Mouse (Mus musculus): ENCODE results near the gene Sgsm1. TPM values are rescaled to one million over a fixed set of nuclear protein-coding genes. Genes with fewer than 3 reads are reported as not detected.

Gene Sgsm1
- polyA plus RNA-seq, 1 experiment from 2014 or later = 6.1 TPM

DNA sequence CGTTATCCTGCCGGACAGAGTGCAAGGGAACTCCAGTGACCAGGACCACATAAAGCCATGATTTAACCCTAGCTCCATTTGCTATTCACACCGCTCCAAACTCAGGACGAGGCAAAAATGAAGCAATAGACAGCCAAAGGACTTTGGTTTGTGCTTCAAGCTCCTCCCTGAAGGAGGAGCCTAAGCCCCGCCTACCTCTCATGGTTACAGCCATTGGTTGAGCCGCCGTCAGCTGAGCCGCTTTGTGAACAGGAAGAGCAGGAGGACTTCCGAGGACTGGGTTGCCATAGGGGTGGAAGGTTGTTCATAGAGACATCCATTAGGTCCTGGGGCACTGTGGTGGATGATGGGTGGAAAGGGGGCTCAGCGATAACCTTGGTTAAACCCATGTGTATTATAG is 34.7 kb downstream of the Sgsm1 start:
- Histone ChIP-seq H3K9me3 (ENCODE audit: low read length) (no peaks in the 10 kb centered on the region), H3K4me1 (ENCODE audit: insufficient read depth, low read length) (no peaks in the 10 kb centered on the region), H3K36me3 (ENCODE audit: insufficient read depth, low read length) (no peaks in the 10 kb centered on the region), H3K9ac (replicated peaks; ENCODE audit: low read length) (no peak overlapping the region), H3K27me3 (ENCODE audit: insufficient read depth, low read length) (no peaks in the 10 kb centered on the region), H3K4me2 (replicated peaks; ENCODE audit: low read depth, low read length) (no peak overlapping the region), H3K4me3 (ENCODE audit: low read length) (no peak overlapping the region), H3K27ac (ENCODE audit: low read length) (no peak overlapping the region)
- ATAC-seq (ENCODE audit: low FRiP score, low TSS enrichment) = no peak
- WGBS = 72% methylated on average over 10 of the region's 10 CpGs

DNA sequence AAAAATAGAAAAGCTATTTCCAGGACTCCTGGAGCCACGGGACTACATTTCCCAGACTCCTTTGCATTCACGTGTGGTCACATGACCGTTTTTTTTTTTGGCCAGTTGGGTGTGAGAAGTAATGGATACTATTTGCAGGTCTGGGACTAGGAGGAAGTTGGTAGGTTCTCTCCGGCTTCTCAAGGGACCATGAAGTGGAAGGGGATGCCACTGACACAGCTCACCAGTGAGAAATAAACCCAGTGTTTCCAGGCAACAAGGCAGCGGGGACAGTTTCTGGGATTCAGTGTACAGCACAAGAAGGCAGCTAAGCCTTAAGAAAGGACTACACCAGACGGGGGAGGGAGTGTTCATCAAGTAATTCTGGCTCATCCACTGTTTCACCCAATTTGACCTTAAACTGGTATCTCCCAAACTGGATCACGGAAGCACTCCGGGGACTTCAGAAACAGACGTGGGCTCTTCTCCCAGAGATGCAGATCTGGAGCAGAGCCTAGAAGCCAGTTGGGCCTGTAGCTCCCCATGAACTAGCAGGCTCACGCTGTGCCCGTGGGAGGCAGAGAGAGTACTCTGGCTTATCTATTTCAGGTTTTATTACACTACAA is 39.3 kb downstream of the Sgsm1 start:
- no peak overlapping the region for H3K4me3 ChIP-seq (ENCODE audit: low read length)
- no peak for ATAC-seq (ENCODE audit: low FRiP score, low TSS enrichment)
- no peak overlapping the region for H3K4me2 ChIP-seq (replicated peaks; ENCODE audit: low read depth, low read length)
- no peaks in the 10 kb centered on the region for H3K4me1 ChIP-seq (ENCODE audit: insufficient read depth, low read length)
- H3K9me3 ChIP-seq (ENCODE audit: low read length) = no peaks in the 10 kb centered on the region
- WGBS = 57% methylated on average over 11 of the region's 11 CpGs
- no peaks in the 10 kb centered on the region for H3K36me3 ChIP-seq (ENCODE audit: insufficient read depth, low read length)
- no peaks in the 10 kb centered on the region for H3K27me3 ChIP-seq (ENCODE audit: insufficient read depth, low read length)
- no peak overlapping the region for H3K27ac ChIP-seq (ENCODE audit: low read length)
- no peak overlapping the region for H3K9ac ChIP-seq (replicated peaks; ENCODE audit: low read length)

DNA sequence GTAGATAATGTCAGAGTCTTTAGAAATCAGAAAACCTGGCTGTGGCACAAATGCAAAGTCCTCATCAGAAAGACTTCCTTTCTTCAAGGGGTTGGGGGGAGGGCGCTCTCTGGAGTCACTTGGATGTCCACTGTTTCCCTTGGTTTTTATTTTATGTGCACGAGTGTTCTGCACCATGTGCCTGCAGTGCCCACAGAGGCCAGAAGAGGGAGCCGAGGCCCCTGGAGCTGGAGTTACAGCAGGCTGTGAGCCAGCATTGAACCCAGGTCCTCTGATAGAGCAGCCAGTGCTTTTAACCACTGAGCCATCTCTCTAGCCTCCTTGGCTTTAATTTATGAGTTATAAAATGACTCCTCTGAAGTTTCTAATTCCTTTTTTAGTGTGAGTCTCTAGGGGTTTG is 40.5 kb downstream of the Sgsm1 start:
- no peaks in the 10 kb centered on the region for H3K27me3 ChIP-seq (ENCODE audit: insufficient read depth, low read length)
- WGBS = 87% methylated on average over 3 of the region's 3 CpGs
- no peak for ATAC-seq (ENCODE audit: low FRiP score, low TSS enrichment)
- no peak overlapping the region for H3K4me2 ChIP-seq (replicated peaks; ENCODE audit: low read depth, low read length)
- no peak overlapping the region for H3K4me3 ChIP-seq (ENCODE audit: low read length)
- no peaks in the 10 kb centered on the region for H3K36me3 ChIP-seq (ENCODE audit: insufficient read depth, low read length)
- H3K27ac ChIP-seq (ENCODE audit: low read length) = no peak overlapping the region
- H3K9ac ChIP-seq (replicated peaks; ENCODE audit: low read length) = no peak overlapping the region
- H3K4me1 ChIP-seq (ENCODE audit: insufficient read depth, low read length) = no peaks in the 10 kb centered on the region
- no peaks in the 10 kb centered on the region for H3K9me3 ChIP-seq (ENCODE audit: low read length)

DNA sequence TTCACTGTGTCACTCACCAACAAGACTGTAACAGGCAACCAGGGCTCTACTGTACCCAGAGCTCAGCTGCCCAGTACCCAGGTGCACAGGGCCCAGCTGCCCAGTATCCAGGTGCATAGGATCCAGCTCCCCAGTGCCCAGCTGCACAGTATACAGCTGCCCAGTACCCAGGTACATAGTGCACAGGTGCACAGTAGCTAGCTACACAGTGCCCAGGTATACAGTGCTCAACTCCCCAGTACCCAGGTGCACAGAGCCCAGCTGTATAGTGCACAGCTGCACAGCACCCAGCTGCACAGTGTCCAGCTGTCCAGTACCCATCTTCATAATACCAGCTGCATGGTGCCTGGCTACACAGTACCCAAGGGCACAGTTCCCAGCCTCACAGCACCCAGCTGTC is 42.3 kb downstream of the Sgsm1 start:
- no peak overlapping the region for H3K9ac ChIP-seq (replicated peaks; ENCODE audit: low read length)
- H3K36me3 ChIP-seq (ENCODE audit: insufficient read depth, low read length) = no peaks in the 10 kb centered on the region
- H3K4me2 ChIP-seq (replicated peaks; ENCODE audit: low read depth, low read length) = no peak overlapping the region
- H3K4me1 ChIP-seq (ENCODE audit: insufficient read depth, low read length) = no peaks in the 10 kb centered on the region
- no peak overlapping the region for H3K4me3 ChIP-seq (ENCODE audit: low read length)
- ATAC-seq (ENCODE audit: low FRiP score, low TSS enrichment) = peak; percentile 69; the same call in 1 of the 2 replicates
- H3K27ac ChIP-seq (ENCODE audit: low read length) = no peak overlapping the region
- H3K27me3 ChIP-seq (ENCODE audit: insufficient read depth, low read length) = no peaks in the 10 kb centered on the region
- H3K9me3 ChIP-seq (ENCODE audit: low read length) = no peaks in the 10 kb centered on the region

DNA sequence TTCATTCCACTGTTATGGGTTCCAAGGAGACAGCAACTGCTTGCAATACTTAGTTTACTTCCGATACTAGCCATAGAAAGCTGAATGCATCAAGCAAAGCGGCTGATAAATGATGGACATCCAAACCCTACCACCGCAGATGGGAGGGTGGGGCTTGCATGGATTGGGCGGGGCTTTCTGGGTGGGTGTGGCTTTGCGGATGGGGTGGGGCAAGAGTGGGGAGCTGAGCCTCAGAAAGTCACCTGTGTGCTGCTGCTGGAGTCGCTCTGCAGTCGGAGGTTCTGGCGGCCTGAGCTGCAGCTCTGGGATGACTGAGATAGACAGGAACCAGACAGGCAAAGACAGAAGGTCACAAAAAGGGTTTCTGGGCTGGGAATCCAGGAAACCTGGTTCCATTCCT is 44.9 kb downstream of the Sgsm1 start:
- 81% methylated on average over 8 of the region's 8 CpGs for WGBS
- no peak overlapping the region for H3K4me2 ChIP-seq (replicated peaks; ENCODE audit: low read depth, low read length)
- no peaks in the 10 kb centered on the region for H3K9me3 ChIP-seq (ENCODE audit: low read length)
- H3K27me3 ChIP-seq (ENCODE audit: insufficient read depth, low read length) = no peaks in the 10 kb centered on the region
- H3K9ac ChIP-seq (replicated peaks; ENCODE audit: low read length) = no peak overlapping the region
- H3K4me1 ChIP-seq (ENCODE audit: insufficient read depth, low read length) = no peaks in the 10 kb centered on the region
- ATAC-seq (ENCODE audit: low FRiP score, low TSS enrichment) = no peak
- no peak overlapping the region for H3K27ac ChIP-seq (ENCODE audit: low read length)
- H3K36me3 ChIP-seq (ENCODE audit: insufficient read depth, low read length) = no peaks in the 10 kb centered on the region
- no peak overlapping the region for H3K4me3 ChIP-seq (ENCODE audit: low read length)

DNA sequence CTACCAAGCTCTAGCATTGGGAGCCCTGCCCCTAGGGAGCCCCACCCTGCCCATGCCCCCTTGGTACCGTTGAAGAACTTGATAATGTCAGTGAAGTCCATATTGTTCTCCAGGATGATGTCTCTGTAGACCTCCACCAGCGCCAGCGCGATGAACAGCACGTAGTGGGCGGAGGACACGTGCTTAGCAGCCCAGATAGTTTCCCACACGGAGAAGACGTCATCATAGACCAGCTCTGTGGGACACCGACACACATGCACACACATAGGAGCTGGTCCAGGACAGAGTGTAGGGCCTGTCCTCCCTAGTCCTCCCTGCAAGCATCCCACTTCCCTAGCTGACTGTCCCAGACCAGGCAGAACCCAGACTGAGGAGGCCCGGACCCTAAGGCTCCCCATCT is 59.8 kb downstream of the Sgsm1 start:
- H3K27me3 ChIP-seq (ENCODE audit: insufficient read depth, low read length) = no peaks in the 10 kb centered on the region
- ATAC-seq (ENCODE audit: low FRiP score, low TSS enrichment) = no peak
- H3K4me1 ChIP-seq (ENCODE audit: insufficient read depth, low read length) = no peaks in the 10 kb centered on the region
- H3K4me3 ChIP-seq (ENCODE audit: low read length) = no peak overlapping the region
- no peaks in the 10 kb centered on the region for H3K36me3 ChIP-seq (ENCODE audit: insufficient read depth, low read length)
- no peaks in the 10 kb centered on the region for H3K9me3 ChIP-seq (ENCODE audit: low read length)
- 93% methylated on average over 11 of the region's 11 CpGs for WGBS
- no peak overlapping the region for H3K27ac ChIP-seq (ENCODE audit: low read length)
- no peak overlapping the region for H3K4me2 ChIP-seq (replicated peaks; ENCODE audit: low read depth, low read length)
- H3K9ac ChIP-seq (replicated peaks; ENCODE audit: low read length) = no peak overlapping the region

DNA sequence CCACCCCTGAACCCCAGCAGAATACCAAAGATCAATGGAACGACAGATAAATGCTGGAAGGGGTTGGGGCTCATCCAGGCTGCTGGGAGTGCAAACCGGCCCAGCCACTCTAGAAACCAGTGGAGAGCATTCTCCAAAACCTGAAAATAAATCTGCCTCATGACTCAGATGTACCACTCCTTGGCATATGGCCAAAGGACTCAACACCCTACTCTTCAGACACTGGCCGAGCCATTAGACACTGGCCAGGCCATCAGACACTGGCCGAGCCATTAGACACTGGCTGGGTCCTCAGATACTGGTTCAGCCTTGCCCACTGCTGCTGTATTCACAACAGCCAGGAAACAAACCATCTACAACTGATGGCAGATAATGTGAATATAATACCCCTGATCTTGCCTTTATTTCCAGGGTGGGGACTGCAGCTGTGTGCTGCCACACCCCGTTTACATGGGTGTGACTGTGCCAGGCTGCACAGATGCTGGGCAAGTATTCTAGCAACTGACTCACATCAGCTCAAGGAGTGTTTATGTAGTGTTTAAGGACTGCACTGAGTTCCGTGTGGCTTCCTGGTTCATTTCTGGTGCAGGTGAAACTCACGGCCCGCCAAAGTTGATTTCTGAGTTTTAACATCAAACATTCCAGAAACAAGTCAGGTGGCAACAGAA is 61.2 kb downstream of the Sgsm1 start:
- no peak for ATAC-seq (ENCODE audit: low FRiP score, low TSS enrichment)
- H3K36me3 ChIP-seq (ENCODE audit: insufficient read depth, low read length) = no peaks in the 10 kb centered on the region
- H3K4me2 ChIP-seq (replicated peaks; ENCODE audit: low read depth, low read length) = no peak overlapping the region
- no peaks in the 10 kb centered on the region for H3K4me1 ChIP-seq (ENCODE audit: insufficient read depth, low read length)
- no peak overlapping the region for H3K4me3 ChIP-seq (ENCODE audit: low read length)
- WGBS = 75% methylated on average over 8 of the region's 8 CpGs
- H3K27me3 ChIP-seq (ENCODE audit: insufficient read depth, low read length) = no peaks in the 10 kb centered on the region
- no peak overlapping the region for H3K9ac ChIP-seq (replicated peaks; ENCODE audit: low read length)
- no peaks in the 10 kb centered on the region for H3K9me3 ChIP-seq (ENCODE audit: low read length)
- H3K27ac ChIP-seq (ENCODE audit: low read length) = no peak overlapping the region

DNA sequence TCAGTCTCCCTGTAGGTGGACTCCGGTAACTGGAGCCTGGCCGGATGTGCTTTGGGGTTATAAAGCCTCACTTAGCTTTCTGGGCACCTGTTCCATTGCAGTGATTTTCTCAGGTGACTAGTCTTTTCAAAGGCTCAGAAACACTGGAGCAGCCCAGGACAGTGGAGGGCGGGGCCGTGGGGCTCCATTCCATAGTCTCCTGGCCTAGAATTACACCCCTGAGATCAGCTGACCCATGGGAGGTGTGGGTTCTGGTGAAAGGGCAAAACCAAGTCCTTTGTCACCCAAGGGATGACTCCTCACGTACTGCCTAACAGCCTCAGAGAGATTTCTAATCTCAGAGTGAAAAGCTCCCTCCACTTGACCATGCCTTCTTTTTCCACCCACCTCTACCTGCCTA is 80.4 kb downstream of the Sgsm1 start:
- Histone ChIP-seq H3K4me3 (ENCODE audit: low read length) (no peak overlapping the region), H3K4me1 (ENCODE audit: insufficient read depth, low read length) (peaks cover 16% of the 10 kb centered on the region), H3K9ac (replicated peaks; ENCODE audit: low read length) (no peak overlapping the region), H3K9me3 (ENCODE audit: low read length) (no peaks in the 10 kb centered on the region), H3K4me2 (replicated peaks; ENCODE audit: low read depth, low read length) (no peak overlapping the region), H3K27ac (ENCODE audit: low read length) (no peak overlapping the region), H3K36me3 (ENCODE audit: insufficient read depth, low read length) (no peaks in the 10 kb centered on the region), H3K27me3 (ENCODE audit: insufficient read depth, low read length) (no peaks in the 10 kb centered on the region)
- 49% methylated on average over 5 of the region's 5 CpGs for WGBS
- ATAC-seq (ENCODE audit: low FRiP score, low TSS enrichment) = no peak

DNA sequence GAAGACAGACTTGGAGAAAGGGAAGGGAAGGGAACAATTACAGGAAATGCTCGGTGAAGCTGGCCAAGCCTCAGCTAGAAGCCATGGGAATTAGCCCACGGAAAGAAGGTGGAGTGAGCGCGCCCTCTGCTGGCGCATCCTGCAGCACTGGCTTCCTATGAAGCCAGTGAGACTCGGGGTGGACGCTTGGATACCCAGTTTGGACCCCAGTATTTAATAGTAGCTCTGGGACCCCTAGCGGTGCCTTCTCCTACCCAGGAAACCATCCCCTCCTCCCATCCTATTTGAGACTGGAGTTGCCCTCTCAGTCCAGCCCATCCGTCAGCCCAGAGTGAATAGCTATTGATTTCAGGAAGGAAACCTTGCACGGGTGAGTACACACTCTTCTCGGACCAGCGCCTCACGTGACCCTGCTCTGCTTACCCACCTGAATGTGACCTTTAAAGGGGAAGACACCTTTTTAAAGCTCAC is 83.9 kb downstream of the Sgsm1 start, which contains the start of gene Tmem211:
TSS of gene Tmem211 (plus strand) at position 278 of the 471 bp plus-strand sequence.
- no peaks in the 10 kb centered on the region for H3K36me3 ChIP-seq (ENCODE audit: insufficient read depth, low read length)
- peaks cover 17% of the 10 kb centered on the region for H3K4me1 ChIP-seq (ENCODE audit: insufficient read depth, low read length)
- H3K27me3 ChIP-seq (ENCODE audit: insufficient read depth, low read length) = no peaks in the 10 kb centered on the region
- ATAC-seq (ENCODE audit: low FRiP score, low TSS enrichment) = peak; percentile 84
- H3K9ac ChIP-seq (replicated peaks; ENCODE audit: low read length) = peak within 1 kb of the TSS; percentile 47
- no peaks in the 10 kb centered on the region for H3K9me3 ChIP-seq (ENCODE audit: low read length)
- H3K4me2 ChIP-seq (replicated peaks; ENCODE audit: low read depth, low read length) = peak within 1 kb of the TSS; percentile 57
- under 1% methylated on average over 13 of the region's 13 CpGs for WGBS
- peak within 1 kb of the TSS; percentile 77 for H3K27ac ChIP-seq (ENCODE audit: low read length)
- peak within 1 kb of the TSS; percentile 28 for H3K4me3 ChIP-seq (ENCODE audit: low read length)

DNA sequence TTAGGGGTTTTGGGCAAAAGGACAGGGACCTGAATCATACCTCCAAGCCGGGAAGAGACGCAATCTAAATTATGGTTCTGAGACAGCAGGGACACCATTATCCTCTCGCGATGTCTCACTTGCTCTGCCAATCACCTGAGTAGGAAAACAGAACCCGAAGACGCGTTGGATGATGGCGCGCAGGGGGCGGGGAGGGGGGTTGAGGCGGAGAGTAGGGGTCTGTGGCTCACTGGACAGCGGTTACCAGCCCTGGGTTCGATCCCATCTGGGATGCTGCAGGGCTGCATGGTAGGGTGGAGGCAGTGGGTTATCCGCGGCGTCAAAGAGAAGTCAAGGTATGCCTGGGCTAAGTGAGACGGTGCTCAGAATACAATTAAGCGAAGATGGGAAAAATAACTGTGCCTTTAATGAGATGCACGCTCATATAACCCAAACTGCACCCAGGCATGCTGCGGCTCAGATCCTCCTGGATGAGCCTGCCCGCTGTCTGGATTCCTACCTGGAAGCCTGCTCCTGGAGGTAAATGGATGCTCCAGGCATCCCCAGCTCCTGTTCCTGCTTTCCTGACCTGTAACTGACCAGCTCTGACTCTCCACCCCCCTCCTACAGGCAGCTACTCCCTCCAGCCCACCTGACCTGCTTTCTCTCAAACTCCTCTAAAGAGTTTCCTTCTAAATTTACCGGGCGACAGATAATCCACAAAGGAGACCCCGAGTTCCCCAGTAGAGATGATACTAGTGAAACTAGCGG is 84.7 kb downstream of the Sgsm1 start:
- H3K4me1 ChIP-seq (ENCODE audit: insufficient read depth, low read length) = peaks cover 17% of the 10 kb centered on the region
- peak overlapping the region; percentile 28 for H3K4me3 ChIP-seq (ENCODE audit: low read length)
- H3K9ac ChIP-seq (replicated peaks; ENCODE audit: low read length) = peak overlapping the region; percentile 47
- ATAC-seq (ENCODE audit: low FRiP score, low TSS enrichment) = no peak
- no peaks in the 10 kb centered on the region for H3K27me3 ChIP-seq (ENCODE audit: insufficient read depth, low read length)
- H3K4me2 ChIP-seq (replicated peaks; ENCODE audit: low read depth, low read length) = peak overlapping the region; percentile 57
- H3K36me3 ChIP-seq (ENCODE audit: insufficient read depth, low read length) = no peaks in the 10 kb centered on the region
- H3K9me3 ChIP-seq (ENCODE audit: low read length) = no peaks in the 10 kb centered on the region; the same call in 1 of the 2 replicates
- H3K27ac ChIP-seq (ENCODE audit: low read length) = peak overlapping the region; percentile 77
- WGBS = 12% methylated on average over 25 of the region's 25 CpGs

All from kidney, embryonic 16.5 days (tissue).